11 mouse cellular contexts compared by ENCODE assay signal in genomic region chr7:107779611-107780010, GRCm38 (mm10). TPM values are rescaled to one million over a fixed set of nuclear protein-coding genes. Genes with fewer than 3 reads are reported as not detected.
DNase-seq lines count a peak whose midpoint lies in the region; ATAC-seq and TF ChIP-seq lines count a peak whose summit lies in the region.
"Had no signal": no experiment of that assay in that cellular context is flagged by ENCODE, and none has a peak within 500 bp of the region (broad histone marks: within the 10 kb centered on the region; RNA-seq: fewer than 3 reads in every experiment).

No protein-coding gene starts in this region.

- intact Hi-C loops in left cerebral cortex, postnatal 25 days (cut with DNase I): loop anchor here (2.0 kb wide), 2 partner anchors 31 to 119 kb away; no protein-coding TSS in a partner anchor
- intact Hi-C loops in left cerebral cortex, postnatal 36 days (cut with DNase I): loop anchor here (2.0 to 5.0 kb wide), 2 partner anchors 31 to 117 kb away; no protein-coding TSS in a partner anchor

- no peaks in the 10 kb centered on the region for H3K9me3 ChIP-seq in ES-Bruce4 (replicated peaks; ENCODE audit: control insufficient read depth, insufficient read depth, low read length, poor library complexity, severe bottlenecking)
- H3K9me3 ChIP-seq: embryonic facial prominence, embryonic 13.5 days; liver, embryonic 13.5 days had no signal

- no peak overlapping the region for H3K9ac ChIP-seq in ES-Bruce4 (ENCODE audit: low read depth, poor library complexity, severe bottlenecking)
- H3K9ac ChIP-seq: embryonic facial prominence, embryonic 13.5 days; liver, embryonic 13.5 days had no signal

- TF ChIP-seq CTCF in ES-Bruce4 (IDR thresholded peaks at IDR 0.05; ENCODE audit: low read depth, low read length): peak; percentile 2

- TF ChIP-seq EP300 in ES-Bruce4 (IDR thresholded peaks at IDR 0.05; ENCODE audit: insufficient read depth, low read depth, low read length): no peak

- no peaks in the 10 kb centered on the region; the same call in 1 of the 2 replicates for H3K27me3 ChIP-seq in ES-Bruce4 (ENCODE audit: control insufficient read depth, insufficient read depth, low read length, poor library complexity, severe bottlenecking)
- H3K27me3 ChIP-seq: embryonic facial prominence, embryonic 13.5 days; liver, embryonic 13.5 days had no signal

- no peak for TF ChIP-seq POLR2A in ES-Bruce4 (IDR thresholded peaks at IDR 0.05; ENCODE audit: insufficient read depth, low read length)

- no peak overlapping the region for H3K27ac ChIP-seq in ES-Bruce4 (ENCODE audit: insufficient read depth, low read length)
- H3K27ac ChIP-seq: embryonic facial prominence, embryonic 13.5 days; liver, embryonic 13.5 days had no signal

- no peaks in the 10 kb centered on the region for H3K36me3 ChIP-seq in ES-Bruce4 (ENCODE audit: control insufficient read depth, insufficient read depth, low read length, poor library complexity, severe bottlenecking)
- H3K36me3 ChIP-seq: embryonic facial prominence, embryonic 13.5 days; liver, embryonic 13.5 days had no signal

- no peaks in the 10 kb centered on the region for H3K4me1 ChIP-seq in ES-Bruce4 (ENCODE audit: control insufficient read depth, insufficient read depth, low read length)
- H3K4me1 ChIP-seq: embryonic facial prominence, embryonic 13.5 days; liver, embryonic 13.5 days had no signal

- peak; percentile 52 for DNase-seq in embryo, embryonic 10 days (ENCODE audit: low spot score)
- DNase-seq in embryo, embryonic 9.5 days (ENCODE audit: extremely low spot score): no peak
- peak; percentile 16 to 19 for DNase-seq in left cerebral cortex, postnatal 25 days (ENCODE audit: low spot score in 2 of 2)
- DNase-seq in left cerebral cortex, postnatal 36 days (ENCODE audit: low spot score in 2 of 2): no peak
- DNase-seq in ovary, adult 18-20 months (ENCODE audit: low spot score): no peak
- no peak for DNase-seq in adrenal gland, postnatal 36 days
- DNase-seq: liver, embryonic 13.5 days had no signal

- H3K4me3 ChIP-seq in ES-Bruce4 (ENCODE audit: low read depth, low read length): no peak overlapping the region
- H3K4me3 ChIP-seq: embryonic facial prominence, embryonic 13.5 days; liver, embryonic 13.5 days had no signal

- ATAC-seq in granulocyte monocyte progenitor cell, adult 5-6 weeks (replicated peaks; ENCODE audit: poor library complexity, severe bottlenecking): 0 out of 2 replicates have a peak, but pooled peaks have one; percentile 35

RNA-seq across cellular contexts. Expression of gene Ovch2, which starts 21.4 kb away (rescaled TPM):
- not detected for total RNA-seq in left cerebral cortex, postnatal 25 days (2021)
- total RNA-seq in left cerebral cortex, postnatal 36 days (2021): not detected
- polyA plus RNA-seq in ES-Bruce4 (2011; ENCODE audit: insufficient read depth, insufficient read length, low read depth, missing spikeins): not detected in 2 replicates
- total RNA-seq in granulocyte monocyte progenitor cell, adult 5-6 weeks (2014; fragmentation: Nextera tagmentation): not detected in 2 replicates
- total RNA-seq in granulocyte monocyte progenitor cell, adult 5-6 weeks (2017): not detected in 2 replicates
- not detected for total RNA-seq in adrenal gland, postnatal 36 days (2021)
- total RNA-seq: hematopoietic stem cell, adult 5-6 weeks had no signal
- polyA plus RNA-seq: embryonic facial prominence, embryonic 13.5 days; liver, embryonic 13.5 days had no signal

RNA-seq across cellular contexts. Expression of gene Cyb5r2, which starts 21.8 kb away (rescaled TPM):
- total RNA-seq in left cerebral cortex, postnatal 25 days (2021): not detected
- total RNA-seq in left cerebral cortex, postnatal 36 days (2021): not detected
- polyA plus RNA-seq in ES-Bruce4 (2011; ENCODE audit: insufficient read depth, insufficient read length, low read depth, missing spikeins): 0.63 and 1.9 TPM in 2 replicates
- not detected in 2 replicates for total RNA-seq in granulocyte monocyte progenitor cell, adult 5-6 weeks (2014; fragmentation: Nextera tagmentation)
- total RNA-seq in granulocyte monocyte progenitor cell, adult 5-6 weeks (2017): not detected in 2 replicates
- not detected for total RNA-seq in adrenal gland, postnatal 36 days (2021)
- total RNA-seq: hematopoietic stem cell, adult 5-6 weeks had no signal

RNA-seq across cellular contexts. Expression of gene Olfr467, which starts 32.5 kb away (rescaled TPM):
- total RNA-seq in left cerebral cortex, postnatal 25 days (2021): not detected
- not detected for total RNA-seq in left cerebral cortex, postnatal 36 days (2021)
- polyA plus RNA-seq in ES-Bruce4 (2011; ENCODE audit: insufficient read depth, insufficient read length, low read depth, missing spikeins): not detected in 2 replicates
- total RNA-seq in granulocyte monocyte progenitor cell, adult 5-6 weeks (2014; fragmentation: Nextera tagmentation): not detected in 2 replicates
- total RNA-seq in granulocyte monocyte progenitor cell, adult 5-6 weeks (2017): not detected in 2 replicates
- total RNA-seq in adrenal gland, postnatal 36 days (2021): not detected
- total RNA-seq: hematopoietic stem cell, adult 5-6 weeks had no signal
- polyA plus RNA-seq: embryonic facial prominence, embryonic 13.5 days; liver, embryonic 13.5 days had no signal

RNA-seq across cellular contexts. Expression of gene Olfr469, which starts 45.7 kb away (rescaled TPM):
- not detected for total RNA-seq in left cerebral cortex, postnatal 25 days (2021)
- total RNA-seq in left cerebral cortex, postnatal 36 days (2021): not detected
- polyA plus RNA-seq in ES-Bruce4 (2011; ENCODE audit: insufficient read depth, insufficient read length, low read depth, missing spikeins): not detected in 2 replicates
- total RNA-seq in granulocyte monocyte progenitor cell, adult 5-6 weeks (2014; fragmentation: Nextera tagmentation): not detected in 2 replicates
- total RNA-seq in granulocyte monocyte progenitor cell, adult 5-6 weeks (2017): not detected in 2 replicates
- total RNA-seq in adrenal gland, postnatal 36 days (2021): not detected
- total RNA-seq: hematopoietic stem cell, adult 5-6 weeks had no signal
- polyA plus RNA-seq: embryonic facial prominence, embryonic 13.5 days; liver, embryonic 13.5 days had no signal

Comparison
In these comparisons a context has a peak if more than half of its experiments do, and no peak if none do; other contexts are left out.
1. DNase-seq: peak in embryo, embryonic 10 days (single experiment) and left cerebral cortex, postnatal 25 days (2 of 2); none in embryo, embryonic 9.5 days (single experiment), left cerebral cortex, postnatal 36 days (0 of 2), ovary, adult 18-20 months (single experiment) and adrenal gland, postnatal 36 days (0 of 2).